Mouse (Mus musculus) left cerebral cortex, postnatal 10 days (tissue): Measurements from ENCODE around the gene Flvcr2. TPM values are rescaled to one million over a fixed set of nuclear protein-coding genes. Genes with fewer than 3 reads are reported as not detected.

ENCODE experiments used
- DNase-seq, 2 experiments: peaks; one replicate each; pipeline ENCODE4 v3.0.0; 2021 to 2022; ENCODE audit warnings: low spot score in 2 of 2, mixed read lengths in 1 of 2; ENCODE audit errors: extremely low spot score in 1 of 2
- intact Hi-C: fragments of 180-260 bp; cut with DNase I; formaldehyde crosslinking; loops from one replicate; pipeline ENCODE4 v1.15.1; 2025
- total RNA-seq, 2 experiments: library from RNA; stranded (reverse); gene quantifications; 2 replicates each; pipeline ENCODE4 v1.2.3; 2021

Flvcr2 gene
- total RNA-seq, 2 experiments from 2014 or later = 2.5 to 3.5 TPM

DNA sequence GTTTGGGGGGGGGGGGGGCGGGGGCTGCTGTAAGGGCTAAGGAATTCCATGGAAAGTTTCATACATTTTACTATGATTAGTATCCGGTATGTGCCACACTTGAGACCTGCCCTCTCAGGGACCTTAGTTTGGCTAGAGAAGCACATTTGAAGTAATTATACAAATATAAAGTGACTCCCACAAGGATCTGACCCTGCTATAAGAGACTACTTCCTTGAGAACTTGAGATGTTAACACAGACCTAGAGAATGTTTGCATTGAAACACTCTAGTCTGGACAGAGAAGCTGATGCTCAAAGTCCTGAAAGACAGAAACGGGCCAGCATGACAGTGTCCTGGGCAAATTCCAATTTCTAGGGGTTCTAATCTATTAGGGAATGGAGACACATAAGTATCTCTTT, 32.6 kb downstream of the Flvcr2 start:
- intact Hi-C loops = no loop called here
- DNase-seq = no peak

DNA sequence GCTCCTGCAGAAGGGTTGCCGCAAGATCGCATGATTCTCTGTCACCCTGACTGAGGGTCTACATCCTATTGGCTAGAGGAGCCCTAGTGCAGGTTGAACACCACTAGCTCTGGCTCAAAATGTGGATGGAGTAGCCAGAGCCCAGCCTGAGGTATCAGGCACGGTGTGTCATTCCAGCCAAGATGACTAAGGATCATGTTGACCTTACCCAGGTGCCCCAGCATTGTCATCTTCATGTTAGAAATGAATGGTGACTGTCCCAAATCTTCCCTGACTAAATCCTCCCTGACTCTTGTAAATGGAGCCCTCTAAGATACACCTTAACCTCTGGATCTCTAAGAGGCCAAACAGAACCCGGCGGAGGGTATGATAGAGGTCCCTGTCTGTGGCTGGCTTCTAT, 33.4 kb downstream of the Flvcr2 start:
- intact Hi-C loops = no loop called here
- no peak for DNase-seq

- intact Hi-C loops = no loop called here
- DNase-seq = no peak
Measured at GRCm38 (mm10) chr12:85781606-85782005, 35.3 kb downstream of the Flvcr2 start.

DNA sequence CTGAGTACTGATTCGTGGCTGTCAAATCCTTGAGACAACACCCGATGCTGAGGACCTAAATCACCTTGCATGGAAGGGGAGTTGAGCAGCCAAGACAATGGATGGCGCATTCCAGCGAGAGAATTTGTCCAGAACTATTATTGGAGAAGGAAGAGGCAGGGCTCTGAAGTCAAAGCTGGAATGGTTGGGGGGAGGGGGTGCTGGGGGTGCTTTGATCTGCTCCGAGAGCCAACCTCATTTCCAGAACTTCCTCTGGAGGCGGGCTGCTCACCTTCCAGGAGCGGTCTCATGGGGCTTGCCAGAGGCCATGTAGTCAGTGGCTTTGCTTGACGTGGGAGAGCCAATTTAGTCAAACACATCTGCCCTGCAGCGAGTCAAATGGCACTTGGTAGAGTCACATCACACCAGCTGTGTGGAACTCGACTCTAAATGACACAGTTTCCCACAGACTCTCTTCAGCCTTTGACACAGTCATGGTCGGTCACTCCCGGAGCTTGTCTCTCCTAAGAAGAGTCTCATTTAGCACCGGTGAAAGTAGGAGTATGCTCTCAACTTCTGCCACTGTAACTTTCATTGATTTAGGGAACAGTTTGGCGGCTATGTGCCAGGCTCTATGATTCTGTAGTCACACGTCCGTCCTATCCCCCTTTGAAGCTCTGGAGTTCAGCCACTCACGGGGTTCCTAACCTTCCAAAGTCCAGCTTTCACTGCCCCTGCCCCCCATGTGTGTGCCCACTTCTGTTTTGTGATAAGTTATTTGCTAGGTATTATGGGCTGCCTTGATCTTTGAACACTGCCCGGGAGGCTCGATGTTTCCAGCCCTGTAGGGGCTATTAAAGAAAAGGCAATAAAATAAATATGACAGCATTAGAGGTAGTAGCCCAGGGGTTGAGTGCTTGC, 38.8 kb downstream of the Flvcr2 start:
- intact Hi-C loops = no loop called here
- DNase-seq = peak in 1 of 2 experiments; percentile 82

DNA sequence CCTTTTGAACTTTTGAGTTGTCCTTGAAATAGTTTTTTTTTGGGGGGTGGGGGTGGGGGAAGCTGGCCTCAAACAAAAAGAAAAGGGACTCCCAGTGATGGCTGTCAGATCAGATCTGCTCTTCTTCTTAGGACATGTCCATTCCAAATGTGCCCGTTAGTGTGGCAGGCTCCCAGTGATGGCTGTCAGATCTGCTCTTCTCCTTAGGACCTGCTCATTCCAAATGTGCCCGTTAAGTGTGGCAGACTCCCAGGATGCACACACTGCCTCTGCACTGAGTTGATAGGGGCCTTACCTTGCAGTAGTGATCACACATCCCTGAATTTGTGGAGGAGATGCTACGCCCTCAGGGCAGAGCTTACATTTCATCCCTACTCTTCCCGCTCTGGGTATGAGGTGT, 45.8 kb downstream of the Flvcr2 start:
- intact Hi-C loops = no loop called here
- no peak for DNase-seq

DNA sequence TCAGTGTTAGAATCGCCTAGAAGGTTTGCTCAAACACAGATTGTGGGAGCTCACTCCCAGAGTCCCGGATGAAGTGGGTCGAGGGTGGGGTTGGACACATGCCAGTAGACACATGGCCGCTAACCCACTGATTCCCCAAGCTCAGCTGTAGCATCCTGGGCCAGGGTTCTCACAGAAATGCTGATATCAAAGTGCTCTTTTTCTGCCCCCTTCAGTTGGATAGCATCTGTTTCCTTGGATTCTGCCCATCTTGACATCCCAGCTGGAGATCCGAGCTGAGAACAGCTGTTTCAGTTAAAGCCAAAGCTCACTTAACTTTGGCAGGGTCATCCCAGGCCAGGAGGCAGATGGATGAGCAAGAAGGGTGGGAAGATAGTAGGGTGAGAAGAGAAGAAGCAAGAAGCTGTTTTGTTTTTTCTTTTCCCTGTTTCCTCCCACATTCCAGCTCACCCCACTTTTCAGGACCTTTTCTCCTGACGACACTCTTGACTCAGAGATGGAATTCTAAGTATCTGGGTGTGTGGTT, 46.5 kb downstream of the Flvcr2 start:
- peak; percentile 16 to 69 for DNase-seq

DNA sequence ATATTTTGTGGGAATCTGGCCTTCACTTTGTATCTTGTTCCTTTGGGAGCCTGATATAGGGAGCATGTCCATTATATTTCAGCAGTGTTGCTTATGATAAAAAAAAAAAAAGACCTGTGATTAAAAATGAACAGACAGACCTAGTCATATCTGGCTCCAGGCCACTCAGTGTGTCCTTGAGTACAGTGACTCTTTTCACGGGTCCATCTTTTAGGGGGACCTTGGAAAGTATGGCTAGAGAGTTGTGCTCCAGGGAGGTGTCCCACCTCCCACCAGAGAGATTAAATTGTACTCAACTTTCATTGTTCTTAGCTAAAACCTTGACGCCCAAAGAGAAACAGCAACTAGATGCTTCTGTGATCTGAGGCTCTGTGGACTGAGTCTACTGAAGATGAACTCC, 47.8 kb downstream of the Flvcr2 start:
- intact Hi-C loops = no loop called here
- no peak for DNase-seq

More for the DNA sequence above, 46.5 kb downstream of the Flvcr2 start:
- intact Hi-C loops = no loop called here

GRCm38 (mm10) chr12:85795551-85795950, 49.2 kb downstream of the Flvcr2 start:
- DNase-seq = peak in 1 of 2 experiments; percentile 35
- intact Hi-C loops = loop anchor here (5.0 kb wide), 1 partner anchor 48 kb away; the partner anchor contains the start of gene Flvcr2

GRCm38 (mm10) chr12:85800031-85800430, 53.7 kb downstream of the Flvcr2 start:
- intact Hi-C loops = no loop called here
- peak in 1 of 2 experiments; percentile 40 for DNase-seq

GRCm38 (mm10) chr12:85809726-85810125, 63.4 kb downstream of the Flvcr2 start:
- intact Hi-C loops = loop anchor here (10.0 kb wide), 1 partner anchor 475 kb away; the partner anchor contains the start of gene Nek9
- DNase-seq = no peak

DNA sequence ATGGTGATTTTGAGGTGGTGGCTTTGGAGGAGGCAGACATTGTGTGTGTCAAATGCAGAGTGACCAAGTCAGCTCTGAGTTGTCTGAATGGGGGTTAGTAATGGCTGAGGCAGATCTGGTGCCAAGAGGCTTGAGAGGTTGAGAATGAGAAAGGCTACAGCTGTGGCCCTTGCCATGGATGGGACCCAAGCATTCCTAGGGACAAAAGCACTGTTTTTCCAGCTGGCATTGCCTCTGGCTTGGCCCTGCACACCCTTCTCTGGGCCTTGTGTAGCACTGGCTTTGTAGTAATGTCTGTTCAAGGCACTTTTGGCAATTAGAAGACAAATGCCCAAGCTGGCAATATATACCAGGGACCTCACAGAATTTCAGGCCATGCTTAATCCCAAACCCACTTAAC, 64.6 kb downstream of the Flvcr2 start:
- intact Hi-C loops = loop anchor here (10.0 kb wide), 1 partner anchor 476 kb away; the partner anchor contains the start of gene Nek9
- no peak for DNase-seq

- intact Hi-C loops = loop anchor here (10.0 kb wide), 1 partner anchor 477 kb away; the partner anchor contains the start of gene Nek9
- no peak for DNase-seq
Measured at GRCm38 (mm10) chr12:85811676-85812075, 65.3 kb downstream of the Flvcr2 start.

GRCm38 (mm10) chr12:85813599-85813998, 67.3 kb downstream of the Flvcr2 start:
- intact Hi-C loops = loop anchor here (10.0 kb wide), 1 partner anchor 479 kb away; the partner anchor contains the start of gene Nek9
- peak in 1 of 2 experiments; percentile 86 for DNase-seq

DNA sequence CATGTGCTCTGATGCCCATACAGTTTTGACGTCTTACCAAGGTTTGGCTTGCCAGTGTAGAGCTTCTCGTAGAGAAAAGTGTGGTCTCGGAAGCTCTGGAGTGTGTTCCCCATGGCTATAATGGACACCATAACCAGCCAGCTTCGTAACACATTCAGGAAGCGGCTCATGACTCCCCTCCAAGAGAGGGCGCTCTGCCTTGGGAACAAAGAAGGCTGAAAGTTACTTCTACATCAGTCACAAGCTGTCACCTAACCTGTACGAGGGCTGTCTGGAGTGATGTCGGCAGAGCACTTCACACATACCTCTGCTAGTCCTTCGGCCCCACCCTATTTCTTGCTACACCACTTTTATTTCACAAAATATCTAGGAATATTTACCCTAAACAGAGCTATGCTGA, 75.7 kb downstream of the Flvcr2 start:
- intact Hi-C loops = no loop called here
- DNase-seq = no peak

DNA sequence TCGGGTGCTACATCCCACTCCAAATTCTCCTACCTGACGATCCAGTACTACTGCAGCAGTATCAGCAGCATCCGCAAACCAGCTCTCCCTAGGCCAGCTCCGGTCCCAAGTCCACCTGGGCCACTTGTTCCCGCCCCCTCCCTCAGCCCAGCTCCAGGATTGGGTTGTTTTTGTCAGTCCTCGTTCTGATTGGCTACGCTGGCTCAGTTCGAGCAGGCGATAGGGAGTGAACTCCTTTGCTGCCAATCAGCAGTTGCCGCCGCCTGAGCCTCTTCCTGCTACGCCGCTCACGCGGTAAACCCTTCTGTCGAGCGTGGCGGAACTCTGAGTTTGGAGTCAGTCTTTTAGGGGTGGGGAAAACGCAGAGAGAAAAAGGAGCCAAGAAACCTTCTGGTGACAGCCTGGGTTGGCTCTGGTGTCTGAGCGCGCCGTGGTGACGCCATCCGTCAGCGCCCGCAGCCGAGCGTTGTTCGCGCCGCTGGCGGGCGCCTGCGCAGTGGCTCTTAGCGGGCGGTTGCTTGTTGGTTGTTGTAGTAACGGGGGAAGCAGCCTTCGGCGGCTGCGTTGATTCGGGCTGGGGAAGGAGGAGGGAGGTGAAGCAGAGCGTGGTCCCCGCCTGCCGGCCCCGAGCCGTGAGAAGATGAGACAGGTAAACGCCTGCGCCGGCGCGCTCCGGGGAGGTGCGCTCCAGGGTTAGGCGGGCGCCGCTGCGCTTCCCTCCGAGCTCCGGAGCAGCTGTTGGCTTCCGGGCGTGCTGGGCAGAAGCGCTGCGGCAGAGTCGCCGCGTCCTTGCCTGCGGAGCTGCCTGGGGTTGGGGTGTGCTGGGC, 78.3 kb downstream of the Flvcr2 start, which contains the start of the genes Erg28 and Ttll5:
TSS of gene Erg28 (minus strand) at position 113 of the 827 bp plus-strand sequence.
TSS of gene Ttll5 (plus strand) at position 222 of the 827 bp plus-strand sequence.
- intact Hi-C loops = no loop called here
- peak; percentile 92 to 96 for DNase-seq

GRCm38 (mm10) chr12:85825361-85825760, 79.0 kb downstream of the Flvcr2 start:
- DNase-seq = no peak
- intact Hi-C loops = no loop called here

DNA sequence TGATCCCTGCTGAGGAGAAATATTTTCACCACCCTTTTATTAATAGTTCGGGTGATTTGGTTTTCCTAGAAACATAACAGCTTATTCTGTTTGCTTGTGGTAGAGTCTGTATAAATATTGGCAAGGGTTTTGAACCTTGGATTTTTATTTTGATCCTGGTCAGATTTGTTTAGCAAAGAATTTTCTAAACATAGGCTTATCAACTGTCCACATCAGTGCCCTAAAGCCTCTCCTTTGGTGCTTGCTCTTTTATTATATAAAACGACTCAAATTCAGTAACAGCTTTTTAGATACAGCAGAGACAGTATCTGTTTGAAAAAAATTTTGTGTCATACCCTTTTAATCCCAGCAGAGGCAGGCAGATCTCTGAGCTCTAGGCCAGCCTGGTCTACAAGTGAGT, 79.5 kb downstream of the Flvcr2 start:
- DNase-seq = no peak
- intact Hi-C loops = no loop called here

DNA sequence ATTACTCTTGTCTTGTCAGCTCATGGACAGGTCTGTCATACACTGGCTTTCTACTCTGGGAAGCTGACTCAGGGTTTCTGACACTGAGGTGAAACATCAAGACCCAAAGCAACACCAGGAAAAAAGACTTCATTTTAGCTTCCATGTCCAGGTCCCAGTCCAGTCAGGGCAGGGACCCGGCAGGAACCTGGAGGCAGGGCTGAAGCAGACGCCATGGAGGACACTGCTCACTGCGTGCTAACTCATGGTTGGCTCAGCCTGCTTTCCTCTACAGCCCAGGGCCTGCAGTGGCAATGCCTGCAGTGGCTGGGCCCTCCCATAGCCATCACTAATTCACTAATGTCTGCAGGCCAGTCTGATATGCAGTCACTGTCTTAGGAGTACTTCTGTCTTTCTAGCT, 82.5 kb downstream of the Flvcr2 start:
- DNase-seq = no peak
- intact Hi-C loops = no loop called here

GRCm38 (mm10) chr12:85829866-85830265, 83.5 kb downstream of the Flvcr2 start:
- intact Hi-C loops = no loop called here

More at GRCm38 (mm10) chr12:85829866-85830265, 83.5 kb downstream of the Flvcr2 start:
- DNase-seq = no peak
